Mouse (Mus musculus): ENCODE measurements around the gene Dhrs2.

The Dhrs2 gene

GRCm38 (mm10) chr14:55253580-55253979 is 31.8 kb downstream of the Dhrs2 start:
- peak; percentile 17 for DNase-seq

- no peak for DNase-seq
Observed at GRCm38 (mm10) chr14:55255443-55255842, 33.6 kb downstream of the Dhrs2 start.

GRCm38 (mm10) chr14:55271158-55271557 is 49.4 kb downstream of the Dhrs2 start:
- DNase-seq: peak; percentile 66

GRCm38 (mm10) chr14:55273023-55273422 is 51.2 kb downstream of the Dhrs2 start:
- no peak for DNase-seq

GRCm38 (mm10) chr14:55274810-55275209 is 53.0 kb downstream of the Dhrs2 start:
- no peak for DNase-seq

- DNase-seq: no peak
Observed at GRCm38 (mm10) chr14:55279322-55280069, 57.7 kb downstream of the Dhrs2 start.
